Mouse (Mus musculus) yolk sac, embryonic 10.5 days (tissue): ENCODE data around the gene Vps33b.
A peak's percentile ranks its signal among the peaks of the same experiment; 100 is the strongest.
"Not testable (repeated sequence)": the region's sequence is repeated elsewhere in the genome, so short reads cannot be mapped to it uniquely, and the experiment has no call there.

Experiments
- DNase-seq: peaks from one replicate; pipeline ENCODE4 v3.0.0-alpha.2; 2017; ENCODE audit warnings: low spot score

Gene Vps33b

GRCm38 (mm10) chr7:80319846-80320496, 50.5 kb downstream of the Vps33b start:
- no peak for DNase-seq

DNA sequence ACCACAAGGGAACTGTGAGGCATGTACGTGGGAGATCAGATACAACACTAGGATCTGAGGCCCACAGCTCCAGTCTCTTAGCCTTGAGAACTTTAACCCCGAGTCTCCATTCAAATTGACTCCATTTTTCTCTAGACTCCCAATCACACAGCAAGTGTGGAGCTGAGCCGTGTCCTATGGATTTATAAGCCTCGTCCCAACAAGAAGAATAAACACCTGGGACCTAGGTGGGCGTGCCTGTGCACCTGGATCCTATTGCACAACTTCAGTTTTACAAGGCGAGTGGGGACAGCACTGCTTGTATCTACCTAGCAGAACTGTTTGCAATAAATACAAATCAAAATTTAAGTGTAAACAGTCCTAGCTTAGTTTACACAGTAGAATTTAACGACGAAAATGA, 53.9 kb downstream of the Vps33b start:
- peak; percentile 50 for DNase-seq

GRCm38 (mm10) chr7:80324043-80324815, 54.8 kb downstream of the Vps33b start, which contains the start of gene Rccd1:
Gene Rccd1, minus strand, starts transcription at chr7:80324454.
- peak; percentile 97 for DNase-seq

DNA sequence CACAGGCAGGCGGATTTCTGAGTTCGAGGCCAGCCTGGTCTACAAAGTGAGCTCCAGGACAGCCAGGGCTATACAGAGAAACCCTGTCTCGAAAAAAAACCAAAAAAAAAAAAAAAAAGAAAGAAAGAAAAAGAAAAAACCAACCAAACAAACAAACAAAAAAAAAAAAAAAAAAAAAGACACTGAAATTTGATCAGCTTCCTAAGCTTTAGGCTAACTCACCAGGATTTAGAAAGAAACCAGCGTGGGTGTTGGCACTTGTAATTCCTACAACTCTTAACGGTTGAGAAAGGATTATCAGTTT, 55.3 kb downstream of the Vps33b start:
- not testable (repeated sequence) for DNase-seq

GRCm38 (mm10) chr7:80325292-80325868, 55.9 kb downstream of the Vps33b start:
- DNase-seq, result no peak

DNA sequence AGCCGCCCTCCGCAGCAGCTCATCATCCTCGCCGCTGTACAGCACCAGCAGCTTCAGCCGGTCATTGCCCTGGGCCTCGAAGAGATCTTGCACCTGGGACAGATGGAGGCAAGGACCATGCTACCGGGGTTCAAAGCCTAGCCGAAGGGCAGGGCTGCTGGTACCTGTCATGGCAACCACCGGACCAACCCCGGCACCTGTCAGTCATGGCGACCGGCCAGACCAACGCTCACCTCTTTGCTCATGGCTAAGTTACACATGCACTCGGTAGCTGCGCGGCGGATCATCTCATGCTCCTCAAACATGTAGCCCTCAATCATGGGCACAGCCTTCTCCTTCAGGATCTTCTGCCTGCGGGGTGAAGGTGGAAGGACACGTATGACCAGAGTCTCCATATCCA, 56.6 kb downstream of the Vps33b start:
- no peak for DNase-seq

DNA sequence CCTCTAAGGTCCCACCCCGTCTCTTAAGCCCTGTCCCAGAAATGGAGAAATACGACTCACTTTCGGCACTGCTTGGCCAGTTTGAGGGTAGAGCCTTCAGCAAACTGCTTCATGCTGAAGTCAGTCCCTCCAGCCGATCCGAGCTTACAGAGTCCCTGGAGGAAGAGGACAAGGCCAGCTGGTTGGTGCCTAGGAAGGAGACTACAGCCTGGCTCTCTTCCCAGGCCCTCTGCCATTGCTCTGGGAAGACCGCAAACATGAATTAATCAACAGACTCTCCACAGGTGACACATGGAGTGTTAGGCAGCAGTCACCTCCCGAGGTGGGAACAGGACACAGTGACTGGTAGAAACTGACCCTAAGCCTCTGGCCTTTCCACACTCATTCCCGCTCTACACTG, 60.8 kb downstream of the Vps33b start:
- no peak for DNase-seq

- DNase-seq, result no peak
Measured at GRCm38 (mm10) chr7:80331433-80331832, 62.0 kb downstream of the Vps33b start.

DNA sequence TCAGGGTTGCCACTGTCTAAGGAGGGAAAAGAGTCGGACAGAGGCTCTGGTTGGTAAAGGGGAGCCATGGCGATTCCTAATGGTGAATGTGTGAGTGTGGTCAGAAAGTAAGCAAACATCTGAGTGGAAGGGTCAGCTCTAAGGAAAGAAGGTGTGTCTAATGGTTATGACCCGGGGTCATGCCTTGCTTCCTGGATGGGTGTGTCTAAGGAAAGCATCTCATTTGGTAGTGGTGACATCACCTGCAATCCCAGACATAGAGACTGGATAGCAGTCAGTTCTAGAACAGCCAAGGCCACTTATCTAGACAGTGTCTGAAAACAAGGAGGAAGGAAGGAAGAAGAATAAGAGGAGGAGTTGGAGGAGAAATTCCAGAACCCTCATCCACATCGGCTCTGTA, 65.4 kb downstream of the Vps33b start:
- no peak for DNase-seq

DNA sequence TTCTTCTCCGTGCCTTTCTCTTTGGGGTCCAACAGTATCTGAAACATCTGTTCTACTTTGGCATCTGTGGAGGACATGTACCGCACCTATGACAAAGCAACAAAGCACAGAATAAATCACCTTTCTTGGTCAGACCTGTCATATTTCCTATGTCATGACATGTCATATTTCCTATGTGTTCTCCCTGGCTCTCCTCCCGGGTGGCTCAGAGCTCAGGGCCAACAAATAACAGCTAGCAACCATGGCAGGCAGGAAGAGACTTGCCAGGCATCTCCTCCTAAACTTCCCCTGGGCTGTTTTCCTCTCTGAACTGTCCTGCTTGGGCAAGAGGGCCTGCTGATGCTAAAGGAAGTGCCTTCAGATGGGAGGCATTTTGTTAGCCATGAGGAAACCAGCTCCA, 67.5 kb downstream of the Vps33b start:
- DNase-seq, result no peak

DNA sequence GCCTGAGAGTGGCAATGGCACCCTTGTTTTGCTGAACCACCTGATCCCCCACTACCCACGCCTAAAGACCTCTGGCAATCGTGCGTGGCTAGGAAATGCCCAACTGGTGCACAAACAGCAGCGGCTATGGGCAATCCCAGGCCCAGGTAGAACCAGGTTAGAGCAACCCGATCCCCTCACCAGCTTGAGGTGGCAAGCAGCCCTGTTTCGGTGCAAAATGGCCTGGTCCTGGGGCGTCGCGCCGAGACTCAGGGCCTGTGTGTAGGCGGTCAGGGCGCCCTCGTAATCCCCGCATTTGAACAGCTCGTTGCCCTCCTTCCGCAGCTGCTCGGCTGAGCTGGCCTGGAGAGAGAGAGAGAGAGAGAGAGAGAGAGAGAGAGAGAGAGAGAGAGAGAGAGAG, 69.9 kb downstream of the Vps33b start:
- peak; percentile 19 for DNase-seq

DNA sequence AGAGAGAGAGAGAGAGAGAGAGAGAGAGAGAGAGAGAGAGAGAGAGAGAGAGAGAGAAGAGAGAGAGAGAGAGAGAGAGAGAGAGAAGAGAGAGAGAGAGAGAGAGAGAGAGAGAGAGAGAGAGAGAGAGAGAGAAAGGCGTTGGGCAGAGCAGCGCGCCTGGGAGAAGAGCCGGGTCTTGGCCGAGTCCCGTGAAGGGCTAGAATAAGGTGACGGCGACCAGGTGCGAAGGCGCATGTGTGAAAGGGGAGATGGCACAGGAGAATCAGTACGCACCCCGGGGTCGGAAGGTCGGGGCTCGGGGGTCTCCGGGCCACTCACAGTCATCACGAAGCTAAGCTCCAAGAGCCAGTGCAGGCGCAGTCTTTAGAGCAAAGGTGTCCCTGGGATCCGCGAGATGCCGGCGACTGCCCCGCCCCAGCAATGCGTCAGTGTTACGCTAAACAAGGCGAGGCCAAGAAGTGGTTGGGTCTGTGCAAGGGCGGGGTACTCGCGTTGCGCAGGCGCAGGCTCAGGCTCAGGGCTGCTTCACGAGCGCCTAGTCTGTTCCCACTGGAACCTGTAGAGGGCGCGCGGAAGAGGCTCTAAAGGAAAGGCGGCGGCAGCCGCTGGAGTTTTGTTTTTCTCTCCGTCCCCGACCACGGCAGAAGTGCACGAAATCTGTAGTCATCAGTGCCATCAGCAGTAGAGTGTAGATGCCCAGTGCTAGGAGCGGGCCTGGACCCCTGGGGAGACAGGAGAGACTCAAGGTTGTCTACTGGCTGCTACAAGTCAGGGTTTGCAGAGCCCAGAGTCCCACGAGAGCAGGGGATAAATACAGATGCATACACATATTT, 70.6 kb downstream of the Vps33b start:
- DNase-seq, result peak; percentile 98

DNA sequence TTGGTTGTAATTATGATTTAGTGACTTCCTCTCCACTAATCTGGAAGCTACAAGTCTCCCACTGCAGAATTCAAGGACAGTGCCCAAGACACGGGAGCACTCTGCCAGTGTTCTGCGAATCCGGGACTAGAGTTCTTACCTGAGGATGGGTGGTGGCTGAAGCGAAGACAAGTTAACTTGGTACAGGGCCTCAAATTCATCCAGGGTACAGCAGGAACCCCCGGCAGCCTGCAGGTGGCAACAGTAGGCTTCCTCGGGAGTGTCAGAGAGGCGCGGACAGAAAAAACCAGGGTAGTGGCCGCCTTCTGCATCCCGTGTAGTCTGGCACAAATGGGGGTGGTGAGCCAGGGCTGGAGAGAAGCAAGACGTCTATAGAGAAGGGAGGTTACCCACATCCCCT, 71.3 kb downstream of the Vps33b start, which contains the start of gene Unc45a:
Gene Unc45a, minus strand, starts transcription at position 213 of the 400 bp plus-strand sequence.
- peak; percentile 68 for DNase-seq
